Mouse (Mus musculus) lung, adult 2 months (tissue): Measurements from ENCODE around the gene Gm10234.

ENCODE experiments used
- CTCF ChIP-seq: fragments of 200-500 bp; IDR thresholded peaks from 2 replicates; pipeline ENCODE4 v1.5.1; 2011; ENCODE audit warnings: mild to moderate bottlenecking, low read length, control low read depth; ENCODE audit not compliant: insufficient read depth
- POLR2A ChIP-seq: fragments of 200-500 bp; IDR thresholded peaks from 2 replicates; pipeline ENCODE4 v1.6.1; 2011; ENCODE audit warnings: low read depth, mild to moderate bottlenecking, control low read depth, low read length, borderline replicate concordance; ENCODE audit errors: extremely low read depth

DNA sequence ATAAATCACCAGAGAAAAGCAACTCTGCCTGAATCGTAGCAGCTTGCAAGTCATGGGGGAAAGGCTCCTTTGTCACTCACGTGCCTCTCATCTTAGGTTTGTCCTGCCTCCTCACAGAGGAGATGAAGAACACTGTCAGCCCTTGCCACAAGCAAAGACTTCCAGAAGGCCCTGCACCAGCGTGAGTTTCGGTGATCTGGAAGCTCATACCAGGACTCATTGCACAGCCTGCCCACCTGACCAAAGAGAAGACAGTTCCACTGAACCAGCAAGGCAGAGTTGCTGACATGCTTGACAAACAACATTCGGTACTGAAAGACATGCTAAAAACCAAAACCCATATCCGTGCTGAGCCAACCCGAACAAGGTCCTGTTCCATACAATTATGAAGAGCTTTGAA is 31.1 kb downstream of the Gm10234 start:
- TF ChIP-seq POLR2A (no peak), CTCF (no peak)
